30 mouse cellular contexts compared by ENCODE assay signal in the genomic region with DNA sequence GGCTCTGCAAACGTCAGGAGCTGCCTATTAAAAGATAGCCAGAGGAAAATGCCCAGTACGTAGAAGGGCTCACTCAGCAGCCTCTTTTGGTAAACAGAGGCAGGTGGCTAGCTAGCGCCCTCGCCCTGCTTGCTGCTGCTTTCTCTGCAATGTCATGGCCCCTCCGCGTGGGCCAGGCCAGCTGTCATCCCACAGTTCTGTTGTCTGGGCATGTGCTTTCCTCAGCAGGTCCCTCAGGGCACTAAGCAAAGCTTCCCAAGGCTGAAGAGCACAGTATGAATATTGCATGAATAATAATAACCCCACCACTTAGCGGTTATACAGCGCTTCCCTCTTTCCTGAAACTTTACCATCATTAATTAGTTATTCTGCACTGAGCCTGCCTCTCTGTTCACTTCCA. TPM values are rescaled to one million over a fixed set of nuclear protein-coding genes. Genes with fewer than 3 reads are reported as not detected.
DNase-seq lines count a peak whose midpoint lies in the region; ATAC-seq lines count a peak whose summit lies in the region.
"Had no signal": no experiment of that assay in that cellular context is flagged by ENCODE, and none has a peak within 500 bp of the region (broad histone marks: within the 10 kb centered on the region; RNA-seq: fewer than 3 reads in every experiment).

No protein-coding gene starts in this region.

- 52% methylated on average over 8 of the region's 8 CpGs for WGBS in midbrain, embryonic 13.5 days
- 70% methylated on average over 8 of the region's 8 CpGs for WGBS in midbrain, embryonic 10.5 days
- 44% methylated on average over 8 of the region's 8 CpGs for WGBS in hindbrain, embryonic 14.5 days
- WGBS in forebrain, embryonic 12.5 days, result 63% methylated on average over 8 of the region's 8 CpGs

- H3K4me3 ChIP-seq in midbrain, embryonic 13.5 days (replicated peaks), result no peak overlapping the region
- no peak overlapping the region for H3K4me3 ChIP-seq in midbrain, embryonic 10.5 days
- H3K4me3 ChIP-seq in hindbrain, embryonic 14.5 days (replicated peaks; ENCODE audit: low read length), result no peak overlapping the region
- H3K4me3 ChIP-seq in forebrain, embryonic 12.5 days (replicated peaks), result no peak overlapping the region
- H3K4me3 ChIP-seq: heart, embryonic 12.5 days; limb, embryonic 10.5 days; liver, embryonic 15.5 days; lung, embryonic 15.5 days; megakaryocyte, embryonic 14.5 days had no signal

- peak; percentile 77 for DNase-seq in heart, adult 11 months
- no peak for DNase-seq in heart, postnatal 25 days (ENCODE audit: low spot score)
- no peak for DNase-seq in midbrain, embryonic 10.5 days (ENCODE audit: low spot score)
- no peak for DNase-seq in hindbrain, embryonic 14.5 days (ENCODE audit: low spot score)
- DNase-seq in retina, embryonic 14.5 days (ENCODE audit: low spot score), result peak; percentile 40
- no peak for DNase-seq in testis, postnatal 14 days (ENCODE audit: low spot score)
- DNase-seq: adrenal gland, postnatal 14 days; cerebellum, adult 9-10 months; gastrocnemius, postnatal 14 days; heart, adult 18-20 months; heart, postnatal 10 days; kidney, adult 2 months; liver; lung, postnatal 36 days; right cerebral cortex, adult 18-20 months; right cerebral cortex, postnatal 4 days; thymus, postnatal 36 days had no signal

- no peaks in the 10 kb centered on the region for H3K36me3 ChIP-seq in midbrain, embryonic 13.5 days
- no peaks in the 10 kb centered on the region for H3K36me3 ChIP-seq in midbrain, embryonic 10.5 days
- no peaks in the 10 kb centered on the region for H3K36me3 ChIP-seq in hindbrain, embryonic 14.5 days (replicated peaks; ENCODE audit: control insufficient read depth, insufficient read depth)
- H3K36me3 ChIP-seq in forebrain, embryonic 12.5 days (replicated peaks), result no peaks in the 10 kb centered on the region
- H3K36me3 ChIP-seq: heart, embryonic 12.5 days; limb, embryonic 10.5 days; liver, embryonic 15.5 days; lung, embryonic 15.5 days had no signal

- intact Hi-C loops in heart, postnatal 25 days (cut with DNase I), result no loop called here

- no peaks in the 10 kb centered on the region for H3K27me3 ChIP-seq in midbrain, embryonic 13.5 days
- 0 out of 2 replicates have a peak, but pooled peaks cover 4% of the 10 kb centered on the region for H3K27me3 ChIP-seq in midbrain, embryonic 10.5 days (ENCODE audit: low read depth, poor library complexity, severe bottlenecking)
- no peaks in the 10 kb centered on the region for H3K27me3 ChIP-seq in hindbrain, embryonic 14.5 days (ENCODE audit: control insufficient read depth, insufficient read depth, low read length)
- no peaks in the 10 kb centered on the region for H3K27me3 ChIP-seq in forebrain, embryonic 12.5 days
- H3K27me3 ChIP-seq: liver, embryonic 15.5 days; lung, embryonic 15.5 days had no signal

- ATAC-seq in midbrain, embryonic 13.5 days, result peak; percentile 62; the same call in 1 of the 2 replicates
- ATAC-seq in hindbrain, embryonic 14.5 days (ENCODE audit: low FRiP score), result peak; percentile 40; the same call in 1 of the 2 replicates
- ATAC-seq in forebrain, embryonic 12.5 days (ENCODE audit: low FRiP score), result no peak
- ATAC-seq: CD4-positive, CD25-positive, alpha-beta regulatory T cell, adult 4 months; forebrain, embryonic 16.5 days had no signal

- H3K4me1 ChIP-seq in midbrain, embryonic 13.5 days (replicated peaks), result peaks cover 12% of the 10 kb centered on the region
- H3K4me1 ChIP-seq in midbrain, embryonic 10.5 days, result peaks cover 11% of the 10 kb centered on the region
- no peaks in the 10 kb centered on the region for H3K4me1 ChIP-seq in hindbrain, embryonic 14.5 days (replicated peaks; ENCODE audit: control insufficient read depth, insufficient read depth, low read length)
- peaks cover 7% of the 10 kb centered on the region; the same call in 1 of the 2 replicates for H3K4me1 ChIP-seq in forebrain, embryonic 12.5 days
- H3K4me1 ChIP-seq: heart, embryonic 12.5 days; liver, embryonic 15.5 days; lung, embryonic 15.5 days had no signal

- H3K27ac ChIP-seq in midbrain, embryonic 13.5 days, result no peak overlapping the region
- no peak overlapping the region for H3K27ac ChIP-seq in midbrain, embryonic 10.5 days (replicated peaks)
- no peak overlapping the region for H3K27ac ChIP-seq in hindbrain, embryonic 14.5 days
- no peak overlapping the region for H3K27ac ChIP-seq in forebrain, embryonic 12.5 days
- H3K27ac ChIP-seq: kidney, postnatal 0 days; limb, embryonic 10.5 days; liver, embryonic 15.5 days; lung, embryonic 15.5 days had no signal

- H3K9ac ChIP-seq in midbrain, embryonic 13.5 days (replicated peaks), result no peak overlapping the region
- no peak overlapping the region for H3K9ac ChIP-seq in hindbrain, embryonic 14.5 days
- H3K9ac ChIP-seq in forebrain, embryonic 12.5 days, result no peak overlapping the region
- H3K9ac ChIP-seq: heart, embryonic 12.5 days; liver, embryonic 15.5 days; lung, embryonic 15.5 days had no signal

- no peak overlapping the region for H3K4me2 ChIP-seq in midbrain, embryonic 13.5 days (replicated peaks)
- H3K4me2 ChIP-seq in hindbrain, embryonic 14.5 days (replicated peaks), result no peak overlapping the region
- no peak overlapping the region for H3K4me2 ChIP-seq in forebrain, embryonic 12.5 days
- H3K4me2 ChIP-seq: heart, embryonic 12.5 days; liver, embryonic 15.5 days; lung, embryonic 15.5 days had no signal

- no peaks in the 10 kb centered on the region for H3K9me3 ChIP-seq in midbrain, embryonic 13.5 days
- H3K9me3 ChIP-seq in midbrain, embryonic 10.5 days (replicated peaks), result no peaks in the 10 kb centered on the region
- H3K9me3 ChIP-seq in hindbrain, embryonic 14.5 days (ENCODE audit: control insufficient read depth, low read length), result no peaks in the 10 kb centered on the region
- no peaks in the 10 kb centered on the region for H3K9me3 ChIP-seq in forebrain, embryonic 12.5 days
- H3K9me3 ChIP-seq: heart, embryonic 12.5 days; limb, embryonic 10.5 days; liver, embryonic 15.5 days; lung, embryonic 15.5 days; megakaryocyte, embryonic 14.5 days had no signal

RNA-seq across cellular contexts. Expression of a gene that starts 10.6 kb away (rescaled TPM):
- under 1 TPM; 0.45 to 0.91 TPM for total RNA-seq in heart, postnatal 25 days (2021)
- polyA plus RNA-seq in midbrain, embryonic 13.5 days (2015; fragmentation: Nextera tagmentation; extraction: Ambion mirVana), result 0.13 and 0.24 TPM in 2 replicates
- 0.25 and 0.56 TPM in 2 replicates for polyA plus RNA-seq in midbrain, embryonic 10.5 days (2016; fragmentation: Nextera tagmentation; extraction: Ambion mirVana)
- 0.86 and 0.97 TPM in 2 replicates for polyA plus RNA-seq in hindbrain, embryonic 14.5 days (2014; fragmentation: Nextera tagmentation; extraction: Ambion mirVana)
- polyA plus RNA-seq in forebrain, embryonic 12.5 days (2016; fragmentation: Nextera tagmentation; extraction: Ambion mirVana), result 0.20 TPM in 1 of 2 replicates, not detected in the other

RNA-seq across cellular contexts. Expression of a gene that starts 37.4 kb away (rescaled TPM):
- not detected for total RNA-seq in heart, postnatal 25 days (2021)
- not detected in 2 replicates for polyA plus RNA-seq in midbrain, embryonic 13.5 days (2015; fragmentation: Nextera tagmentation; extraction: Ambion mirVana)
- polyA plus RNA-seq in midbrain, embryonic 10.5 days (2016; fragmentation: Nextera tagmentation; extraction: Ambion mirVana), result not detected in 2 replicates
- polyA plus RNA-seq in hindbrain, embryonic 14.5 days (2014; fragmentation: Nextera tagmentation; extraction: Ambion mirVana), result not detected in 2 replicates
- polyA plus RNA-seq in forebrain, embryonic 12.5 days (2016; fragmentation: Nextera tagmentation; extraction: Ambion mirVana), result not detected in 2 replicates
- total RNA-seq: adrenal gland, postnatal 14 days; gastrocnemius, postnatal 14 days; heart, adult 18-20 months; heart, postnatal 10 days; layer of hippocampus, postnatal 10 days; left cerebral cortex, adult 8-10 months had no signal
- polyA plus RNA-seq: CD4-positive, CD25-positive, alpha-beta regulatory T cell, adult 4 months; forebrain, embryonic 16.5 days; kidney, adult 2 months; large intestine, adult 2 months had no signal

Comparison
In these comparisons a context has a peak if more than half of its experiments do, and no peak if none do; other contexts are left out.
1. DNase-seq: peak in heart, adult 11 months (single experiment) and retina, embryonic 14.5 days (single experiment); none in heart, postnatal 25 days (single experiment), midbrain, embryonic 10.5 days (single experiment), hindbrain, embryonic 14.5 days (single experiment) and testis, postnatal 14 days (single experiment).